Mouse (Mus musculus): Measurements from ENCODE around the gene Xylt1.
A peak's percentile ranks its signal among the peaks of the same experiment; 100 is the strongest.

Xylt1 gene

GRCm38 (mm10) chr7:117515794-117516193 lies 135.0 kb downstream of the Xylt1 start:
- no peak for DNase-seq (ENCODE audit: low spot score in 2 of 2)

GRCm38 (mm10) chr7:117516896-117517295 lies 136.1 kb downstream of the Xylt1 start:
- DNase-seq (ENCODE audit: low spot score in 2 of 2) = no peak

GRCm38 (mm10) chr7:117521369-117521768 lies 140.6 kb downstream of the Xylt1 start:
- no peak for DNase-seq (ENCODE audit: low spot score in 2 of 2)

GRCm38 (mm10) chr7:117522092-117522635 lies 141.4 kb downstream of the Xylt1 start:
- DNase-seq (ENCODE audit: low spot score in 2 of 2) = no peak

- peak in 1 of 2 experiments; percentile 58 for DNase-seq (ENCODE audit: low spot score in 2 of 2)
Measured at GRCm38 (mm10) chr7:117524430-117525214, 143.8 kb downstream of the Xylt1 start.

- no peak for DNase-seq (ENCODE audit: low spot score in 2 of 2)
Measured at GRCm38 (mm10) chr7:117525678-117526077, 144.9 kb downstream of the Xylt1 start.

- DNase-seq (ENCODE audit: low spot score in 2 of 2) = no peak
Measured at GRCm38 (mm10) chr7:117526570-117526969, 145.8 kb downstream of the Xylt1 start.

- DNase-seq (ENCODE audit: low spot score in 2 of 2) = no peak
Measured at GRCm38 (mm10) chr7:117529787-117530655, 149.2 kb downstream of the Xylt1 start.

- DNase-seq (ENCODE audit: low spot score in 2 of 2) = no peak
Measured at GRCm38 (mm10) chr7:117532651-117533050, 151.9 kb downstream of the Xylt1 start.

GRCm38 (mm10) chr7:117533164-117533563 lies 152.4 kb downstream of the Xylt1 start:
- no peak for DNase-seq (ENCODE audit: low spot score in 2 of 2)

GRCm38 (mm10) chr7:117539931-117540330 lies 159.2 kb downstream of the Xylt1 start:
- no peak for DNase-seq (ENCODE audit: low spot score in 2 of 2)

GRCm38 (mm10) chr7:117540413-117540812 lies 159.6 kb downstream of the Xylt1 start:
- DNase-seq (ENCODE audit: low spot score in 2 of 2) = no peak

GRCm38 (mm10) chr7:117541056-117541455 lies 160.3 kb downstream of the Xylt1 start:
- DNase-seq (ENCODE audit: low spot score in 2 of 2) = no peak

GRCm38 (mm10) chr7:117541681-117542080 lies 160.9 kb downstream of the Xylt1 start:
- DNase-seq (ENCODE audit: low spot score in 2 of 2) = no peak

- no peak for DNase-seq (ENCODE audit: low spot score in 2 of 2)
Measured at GRCm38 (mm10) chr7:117543041-117543440, 162.3 kb downstream of the Xylt1 start.

- DNase-seq (ENCODE audit: low spot score in 2 of 2) = no peak
Measured at GRCm38 (mm10) chr7:117544126-117544525, 163.3 kb downstream of the Xylt1 start.

- no peak for DNase-seq (ENCODE audit: low spot score in 2 of 2)
Measured at GRCm38 (mm10) chr7:117548301-117548700, 167.5 kb downstream of the Xylt1 start.

GRCm38 (mm10) chr7:117550916-117551549 lies 170.3 kb downstream of the Xylt1 start:
- DNase-seq (ENCODE audit: low spot score in 2 of 2) = no peak

GRCm38 (mm10) chr7:117553228-117553627 lies 172.4 kb downstream of the Xylt1 start:
- DNase-seq (ENCODE audit: low spot score in 2 of 2) = peak in 1 of 2 experiments; percentile 17

- DNase-seq (ENCODE audit: low spot score in 2 of 2) = no peak
Measured at GRCm38 (mm10) chr7:117555735-117556134, 175.0 kb downstream of the Xylt1 start.

GRCm38 (mm10) chr7:117558166-117558565 lies 177.4 kb downstream of the Xylt1 start:
- no peak for DNase-seq (ENCODE audit: low spot score in 2 of 2)

- no peak for DNase-seq (ENCODE audit: low spot score in 2 of 2)
Measured at GRCm38 (mm10) chr7:117559051-117559450, 178.3 kb downstream of the Xylt1 start.

Data from left cerebral cortex, adult 9 months (tissue).